Mouse (Mus musculus) embryonic facial prominence, embryonic 11.5 days (tissue): ENCODE measurements around the gene Sirt6. TPM values are rescaled to one million over a fixed set of nuclear protein-coding genes. Genes with fewer than 3 reads are reported as not detected.

Source experiments
- ATAC-seq: fragments of 200-750 bp; cut with Nextera tagmentation; replicated peaks from 2 replicates; pipeline ENCODE4 v1.8.0; 2017; ENCODE audit warnings: low read depth; ENCODE audit not compliant: insufficient number of reproducible peaks, low FRiP score, low TSS enrichment
- DNase-seq: peaks from one replicate; pipeline ENCODE4 v3.0.0-alpha.2; 2015; ENCODE audit warnings: low spot score
- H3K27ac ChIP-seq: fragments of 300-500 bp; sonication (generic); replicated peaks from 2 replicates; pipeline ENCODE4 v1.5.1; 2014; ENCODE audit warnings: mild to moderate bottlenecking, low read depth, low read length, control low read depth
- H3K27me3 ChIP-seq: fragments of 300-500 bp; sonication (generic); 2 replicates; pipeline ENCODE4 v1.6.1; 2014; ENCODE audit warnings: mild to moderate bottlenecking, low read length, moderate library complexity, mixed read lengths; ENCODE audit not compliant: control insufficient read depth, insufficient read depth
- H3K36me3 ChIP-seq: fragments of 300-500 bp; sonication (generic); replicated peaks from 2 replicates; pipeline ENCODE4 v1.6.1; 2014; ENCODE audit warnings: low read depth, mild to moderate bottlenecking, low read length, moderate library complexity, mixed read lengths; ENCODE audit not compliant: control insufficient read depth, insufficient read depth
- H3K4me1 ChIP-seq: fragments of 300-500 bp; sonication (generic); 2 replicates; pipeline ENCODE4 v1.6.1; 2014; ENCODE audit warnings: low read length, mixed read lengths; ENCODE audit not compliant: control insufficient read depth, insufficient read depth
- H3K4me2 ChIP-seq: fragments of 300-500 bp; sonication (generic); 2 replicates; pipeline ENCODE4 v1.6.1; 2014; ENCODE audit warnings: low read depth, mild to moderate bottlenecking, control low read depth, low read length, moderate library complexity
- H3K4me3 ChIP-seq: fragments of 300-500 bp; sonication (generic); 2 replicates; pipeline ENCODE4 v1.5.1; 2014; ENCODE audit warnings: low read depth, low read length, control low read depth
- H3K9ac ChIP-seq: fragments of 300-500 bp; sonication (generic); replicated peaks from 2 replicates; pipeline ENCODE4 v1.6.1; 2014; ENCODE audit warnings: mild to moderate bottlenecking, control low read depth, low read length
- H3K9me3 ChIP-seq: fragments of 300-500 bp; sonication (generic); replicated peaks from 2 replicates; pipeline ENCODE4 v1.6.1; 2016; ENCODE audit warnings: mild to moderate bottlenecking, low read length, inconsistent platforms, mixed read lengths; ENCODE audit not compliant: control insufficient read depth
- WGBS: fragments of 180-500 bp; shearing (Covaris S2); extraction: QIAGEN DNeasy Blood & Tissue Kit; methylation state at CpG from one replicate; pipeline ENCODE4 v1.1.7; 2014; 5-methylcytosine and 5-hydroxymethylcytosine counted together
- polyA plus RNA-seq: library from polyadenylated mRNA; unstranded; fragments of >200 nt; fragmentation: Nextera tagmentation; extraction: Ambion mirVana; gene quantifications from 2 replicates; pipeline ENCODE4 v1.2.1, GENCODE M21; 2014

Gene Sirt6
- polyA plus RNA-seq, 1 experiment from 2014 or later, result 37.8 TPM

DNA sequence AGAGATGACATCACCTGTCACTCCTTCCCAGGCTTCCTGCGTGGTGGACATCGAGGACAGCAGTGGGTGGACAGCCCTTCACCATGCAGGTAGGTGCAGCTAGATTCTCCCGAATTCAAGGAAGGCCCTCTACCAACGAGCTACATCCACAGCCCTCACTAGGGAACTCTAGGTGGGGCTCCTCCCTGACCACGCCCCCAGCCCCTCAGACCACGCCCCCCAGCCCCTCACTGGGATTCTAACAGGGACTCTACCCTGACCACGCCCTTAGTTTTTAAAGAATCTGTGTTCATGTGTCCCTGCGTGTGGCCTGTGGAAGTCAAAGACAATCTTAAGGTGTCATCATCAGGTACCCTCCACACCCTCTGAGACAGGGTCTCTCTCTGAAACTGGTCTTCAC is 8.7 kb upstream of the Sirt6 start:
- Histone ChIP-seq H3K36me3 (no peaks in the 10 kb centered on the region), H3K27ac (no peak overlapping the region), H3K4me1 (no peaks in the 10 kb centered on the region), H3K9ac (no peak overlapping the region), H3K27me3 (no peaks in the 10 kb centered on the region), H3K4me3 (no peak overlapping the region), H3K9me3 (no peaks in the 10 kb centered on the region), H3K4me2 (no peak overlapping the region)
- 23% methylated on average over 8 of the region's 8 CpGs for WGBS
- ATAC-seq (no peak), DNase-seq (no peak)

DNA sequence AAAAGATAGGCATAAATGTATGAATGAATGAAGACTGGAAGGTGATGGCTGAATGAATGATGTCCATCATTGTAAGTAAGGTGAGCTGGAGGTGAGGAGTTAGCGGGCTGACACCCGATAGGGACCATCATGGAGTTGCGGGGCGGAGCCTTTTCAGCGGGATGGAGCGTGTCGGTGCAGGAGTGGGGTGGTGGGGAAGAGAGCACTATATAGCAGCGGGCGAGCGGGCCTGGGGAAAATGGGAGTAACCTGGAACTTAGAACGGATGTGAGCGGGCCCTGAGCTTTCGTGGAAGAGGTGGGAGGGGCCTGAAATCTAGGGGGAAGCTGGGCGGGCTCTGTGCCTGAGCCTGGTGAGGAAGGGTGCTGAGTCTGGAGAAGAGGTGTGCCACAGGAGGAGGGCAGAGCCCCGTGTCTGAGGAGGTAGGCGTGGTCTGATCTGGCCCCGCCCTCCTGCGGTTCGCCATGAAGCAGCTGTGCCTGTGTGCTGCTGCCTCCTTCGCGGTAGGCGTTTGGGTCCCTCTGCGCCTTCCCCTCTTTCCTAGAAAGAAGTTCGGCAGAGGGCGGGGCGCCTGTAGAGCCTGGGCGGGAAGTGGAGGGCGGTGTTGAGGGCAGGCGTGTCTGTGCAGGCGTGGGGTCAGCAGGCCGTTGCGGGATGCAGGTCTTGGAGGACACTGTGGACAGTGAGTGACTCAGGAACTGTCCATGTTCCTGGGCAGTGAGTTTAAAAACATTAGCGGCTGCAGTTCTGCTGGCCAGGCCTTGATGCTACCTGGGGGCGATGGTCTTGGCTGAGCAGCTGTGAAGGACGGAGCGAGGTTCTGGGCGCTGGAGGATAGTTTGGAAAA is 5.9 kb upstream of the Sirt6 start:
- Histone ChIP-seq H3K9ac (peak overlapping the region; percentile 51), H3K4me2 (peak overlapping the region; percentile 47), H3K9me3 (no peaks in the 10 kb centered on the region), H3K27me3 (no peaks in the 10 kb centered on the region), H3K4me1 (no peaks in the 10 kb centered on the region), H3K4me3 (peak overlapping the region; percentile 30), H3K27ac (no peak overlapping the region), H3K36me3 (no peaks in the 10 kb centered on the region)
- WGBS, result 2% methylated on average over 37 of the region's 37 CpGs
- peak; percentile 89 for ATAC-seq
- peak; percentile 90 for DNase-seq

DNA sequence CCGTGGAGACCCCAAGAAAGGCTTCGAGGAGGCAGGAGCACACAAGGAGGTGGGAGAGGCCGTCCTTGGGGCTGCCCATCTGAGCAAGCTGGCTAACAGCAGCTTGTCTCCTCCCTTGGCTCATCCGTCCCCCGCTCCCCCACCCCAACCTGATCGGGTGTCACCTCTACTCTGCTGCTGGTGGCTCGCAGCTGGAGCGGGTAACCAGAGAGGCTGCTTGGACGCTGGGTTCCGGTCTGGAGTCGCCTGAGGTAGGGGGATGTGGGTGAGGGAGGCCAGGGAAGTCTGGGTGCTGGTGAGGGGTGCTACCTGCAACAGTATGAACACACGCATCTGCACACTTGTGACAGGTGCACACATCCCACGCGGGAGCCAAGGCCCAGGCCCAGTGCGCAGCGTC is 793 bp upstream of the Sirt6 start, which contains the start of gene Ankrd24:
Gene Ankrd24, plus strand, starts transcription at position 151 of the 400 bp plus-strand sequence.
- peak within 1 kb of the TSS; percentile 79 for H3K4me3 ChIP-seq
- H3K36me3 ChIP-seq, result peaks cover 2% of the 10 kb centered on the region
- H3K27ac ChIP-seq, result peak within 1 kb of the TSS; percentile 79
- H3K9me3 ChIP-seq, result no peaks in the 10 kb centered on the region
- WGBS, result 80% methylated on average over 16 of the region's 16 CpGs
- H3K9ac ChIP-seq, result peak within 1 kb of the TSS; percentile 85
- peaks cover 3% of the 10 kb centered on the region for H3K4me1 ChIP-seq
- no peaks in the 10 kb centered on the region for H3K27me3 ChIP-seq
- DNase-seq, result no peak
- peak within 1 kb of the TSS; percentile 74 for H3K4me2 ChIP-seq
- no peak for ATAC-seq

DNA sequence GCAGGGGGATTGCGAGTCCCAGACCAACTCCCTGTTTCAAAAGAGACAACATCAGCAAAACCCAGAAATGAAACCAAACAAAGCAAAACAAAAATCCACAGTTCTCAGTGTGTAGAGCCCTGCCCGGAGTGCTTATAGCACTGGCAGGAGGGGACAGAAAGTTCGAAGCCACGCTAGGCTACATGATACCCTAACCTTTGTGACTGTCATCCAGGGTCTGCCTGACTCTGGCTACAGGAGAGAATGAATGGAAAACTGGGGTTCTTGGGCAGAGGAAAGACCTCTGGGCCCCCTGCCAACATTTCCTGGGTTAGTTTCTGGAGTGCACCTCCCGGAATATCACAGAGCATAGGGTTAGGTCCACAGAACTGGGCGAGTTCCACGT is 231 bp upstream of the Sirt6 start:
- Histone ChIP-seq H3K4me3 (peak overlapping the region; percentile 79), H3K4me1 (peaks cover 3% of the 10 kb centered on the region), H3K36me3 (peaks cover 2% of the 10 kb centered on the region), H3K9me3 (no peaks in the 10 kb centered on the region), H3K9ac (peak overlapping the region; percentile 85), H3K27me3 (no peaks in the 10 kb centered on the region), H3K4me2 (peak overlapping the region; percentile 74), H3K27ac (peak overlapping the region; percentile 79)
- ATAC-seq, result no peak
- DNase-seq, result no peak
- 70% methylated on average over 7 of the region's 7 CpGs for WGBS

GRCm38 (mm10) chr10:81626101-81626993 is 1.2 kb downstream of the Sirt6 start:
- Histone ChIP-seq H3K4me2 (peak overlapping the region; percentile 74), H3K9ac (peak overlapping the region; percentile 85), H3K27me3 (no peaks in the 10 kb centered on the region), H3K9me3 (no peaks in the 10 kb centered on the region), H3K27ac (no peak overlapping the region), H3K36me3 (peaks cover 4% of the 10 kb centered on the region), H3K4me1 (peaks cover 3% of the 10 kb centered on the region), H3K4me3 (peak overlapping the region; percentile 79)
- DNase-seq, result no peak
- 0 out of 2 replicates have a peak, but pooled peaks have one; percentile 1 for ATAC-seq
- WGBS, result 91% methylated on average over 22 of the region's 22 CpGs

DNA sequence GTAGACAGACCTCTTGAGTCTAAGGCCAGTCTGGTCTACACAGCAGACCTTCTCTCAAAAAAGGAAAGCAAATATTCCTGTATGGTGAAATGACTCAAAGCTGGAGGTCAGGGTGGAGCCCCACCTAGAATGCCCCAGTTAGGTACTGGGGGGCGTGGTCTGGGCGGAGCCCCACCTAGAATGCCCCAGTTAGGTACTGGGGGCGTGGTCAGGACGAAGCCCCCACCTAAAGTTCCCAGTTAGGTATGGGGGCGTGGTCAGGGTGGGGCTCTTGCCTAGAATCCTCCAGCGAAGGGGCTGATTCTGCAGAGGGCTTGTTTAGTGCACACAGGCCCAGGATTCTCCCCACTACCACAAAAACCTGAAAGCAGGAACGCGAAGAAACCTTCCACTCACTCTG is 4.2 kb downstream of the Sirt6 start:
- Histone ChIP-seq H3K27ac (no peak overlapping the region), H3K36me3 (peaks cover 6% of the 10 kb centered on the region), H3K4me1 (peaks cover 3% of the 10 kb centered on the region), H3K9ac (no peak overlapping the region), H3K27me3 (no peaks in the 10 kb centered on the region), H3K4me2 (no peak overlapping the region), H3K4me3 (no peak overlapping the region), H3K9me3 (no peaks in the 10 kb centered on the region)
- ATAC-seq (no peak), DNase-seq (no peak)
- WGBS, result 62% methylated on average over 8 of the region's 8 CpGs

GRCm38 (mm10) chr10:81620786-81621185 is 6.8 kb downstream of the Sirt6 start:
- no peak for DNase-seq
- Histone ChIP-seq H3K36me3 (peaks cover 6% of the 10 kb centered on the region), H3K9me3 (no peaks in the 10 kb centered on the region), H3K4me3 (no peak overlapping the region), H3K27me3 (no peaks in the 10 kb centered on the region), H3K9ac (no peak overlapping the region), H3K27ac (no peak overlapping the region), H3K4me2 (no peak overlapping the region), H3K4me1 (no peaks in the 10 kb centered on the region)
- no peak for ATAC-seq
- 62% methylated on average over 9 of the region's 9 CpGs for WGBS
